Comparison of ENCODE assay signal across 18 mouse cellular contexts in the genomic region with DNA sequence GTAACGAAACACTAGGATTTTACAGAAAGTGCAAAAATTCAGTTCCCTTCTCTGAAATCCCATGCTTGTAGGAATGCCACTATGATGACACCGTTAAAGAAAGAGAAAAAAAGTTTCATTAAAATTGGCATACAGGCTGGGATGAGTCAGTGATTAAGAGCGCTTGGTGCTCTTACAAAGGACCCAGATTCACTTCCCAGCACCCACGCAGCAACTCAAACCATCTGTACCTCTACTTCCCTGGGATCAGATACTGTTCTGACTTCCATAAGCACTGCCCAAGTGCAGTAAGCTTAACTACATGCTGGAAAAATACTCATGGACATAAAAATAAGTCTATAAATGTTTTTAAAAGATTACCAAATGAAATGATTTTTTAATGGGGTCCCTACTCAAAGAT. TPM values are rescaled to one million over a fixed set of nuclear protein-coding genes. Genes with fewer than 3 reads are reported as not detected.
DNase-seq lines count a peak whose midpoint lies in the region; ATAC-seq lines count a peak whose summit lies in the region.
"Had no signal": no experiment of that assay in that cellular context is flagged by ENCODE, and none has a peak within 500 bp of the region (broad histone marks: within the 10 kb centered on the region; RNA-seq: fewer than 3 reads in every experiment).

No protein-coding gene starts in this region.

- ATAC-seq in frontal cortex, adult (ENCODE audit: low TSS enrichment): peak; percentile 85
- ATAC-seq: forebrain, embryonic 13.5 days; forebrain, postnatal 0 days; hindbrain, embryonic 16.5 days had no signal

- DNase-seq in frontal cortex, postnatal 14 days (ENCODE audit: low spot score in 2 of 2): no peak
- peak; percentile 31 for DNase-seq in layer of hippocampus, adult 9-10 months (ENCODE audit: low spot score)
- DNase-seq in layer of hippocampus, postnatal 14 days (ENCODE audit: low spot score in 2 of 2): no peak
- DNase-seq in right cerebral cortex, adult 2 months (ENCODE audit: low spot score in 2 of 2): peak; percentile 42 to 49
- no peak for DNase-seq in right cerebral cortex, postnatal 14 days
- DNase-seq in B cell, adult 2 months: no peak
- DNase-seq: adrenal gland, adult 2 months; adrenal gland, postnatal 25 days; cerebellum, adult 2 months; cerebellum, postnatal 10 days; forebrain, postnatal 0 days; gastrocnemius, postnatal 36 days; heart, adult 11 months; heart, postnatal 10 days; heart, postnatal 4 days had no signal

RNA-seq across cellular contexts. Expression of gene Prpf18, which starts 34.9 kb away (rescaled TPM):
- 10 to 100 TPM; 36.7 to 44.1 TPM for total RNA-seq in layer of hippocampus, postnatal 14 days (2021)

Comparison
In these comparisons a context has a peak if more than half of its experiments do, and no peak if none do; other contexts are left out.
1. DNase-seq: peak in layer of hippocampus, adult 9-10 months (single experiment) and right cerebral cortex, adult 2 months (2 of 2); none in frontal cortex, postnatal 14 days (0 of 2), layer of hippocampus, postnatal 14 days (0 of 2), right cerebral cortex, postnatal 14 days (single experiment) and B cell, adult 2 months (0 of 2).